Mouse (Mus musculus): Measurements from ENCODE around the gene Prkd2.

- 0 out of 2 replicates have a peak, but pooled peaks have one; percentile 15 for TF ChIP-seq CTCF (IDR thresholded peaks at IDR 0.05; ENCODE audit: borderline replicate concordance, control insufficient read depth, extremely low read depth, insufficient read depth, low read length, poor library complexity)
- no peak for TF ChIP-seq POLR2A (IDR thresholded peaks at IDR 0.05; ENCODE audit: control insufficient read depth, extremely low read depth, insufficient read depth, low read length, poor library complexity)
These were observed 4.8 kb downstream of the Prkd2 start for GRCm38 (mm10) chr7:16847507-16847906.
